In the genomic region with DNA sequence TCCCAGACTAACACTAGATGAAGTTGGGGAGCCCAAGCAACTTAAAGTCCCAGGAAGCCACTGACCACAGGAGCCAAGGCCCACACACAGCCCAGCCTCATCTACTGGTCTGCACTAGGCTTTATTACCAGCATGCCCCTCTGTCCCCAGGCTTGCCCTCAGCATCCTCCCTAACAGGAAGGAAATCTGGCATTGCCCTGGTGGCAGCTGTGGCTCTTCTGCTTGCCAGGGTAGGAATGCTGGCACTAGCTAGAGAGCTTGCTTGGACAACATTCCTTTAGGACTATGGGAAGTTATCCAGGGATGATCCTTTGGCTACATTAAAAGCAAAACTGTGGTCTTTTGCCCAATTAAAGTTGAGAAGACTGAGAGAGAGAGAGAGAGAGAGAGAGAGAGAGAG, we compare ENCODE assay signal across 37 mouse cellular contexts. TPM values are rescaled to one million over a fixed set of nuclear protein-coding genes. Genes with fewer than 3 reads are reported as not detected.
"Had no signal": no experiment of that assay in that cellular context is flagged by ENCODE, and none has a peak within 500 bp of the region (broad histone marks: within the 10 kb centered on the region; RNA-seq: fewer than 3 reads in every experiment).

No protein-coding gene starts in this region.

- H3K9me3 ChIP-seq: heart, embryonic 10.5 days; heart, embryonic 12.5 days; hindbrain, embryonic 10.5 days; hindbrain, embryonic 12.5 days; intestine, embryonic 15.5 days; limb, embryonic 10.5 days; limb, embryonic 12.5 days; liver, embryonic 13.5 days; liver, embryonic 15.5 days had no signal

- H3K4me1 ChIP-seq: hindbrain, embryonic 10.5 days; hindbrain, embryonic 12.5 days; intestine, embryonic 15.5 days; limb, embryonic 10.5 days; limb, embryonic 12.5 days; liver, embryonic 13.5 days; liver, embryonic 15.5 days had no signal

- H3K4me2 ChIP-seq: heart, embryonic 12.5 days; hindbrain, embryonic 12.5 days; hindbrain, embryonic 14.5 days; intestine, embryonic 15.5 days; limb, embryonic 12.5 days; liver, embryonic 11.5 days; liver, embryonic 13.5 days; liver, embryonic 15.5 days had no signal

- H3K4me3 ChIP-seq: gastrocnemius, adult 2 months; heart, embryonic 10.5 days; heart, embryonic 12.5 days; hindbrain, embryonic 10.5 days; hindbrain, embryonic 12.5 days; intestine, embryonic 15.5 days; layer of hippocampus, adult 2 months; left cerebral cortex, adult 2 months; limb, embryonic 10.5 days; limb, embryonic 12.5 days; liver, embryonic 13.5 days; liver, embryonic 15.5 days had no signal

- H3K36me3 ChIP-seq: heart, embryonic 10.5 days; heart, embryonic 12.5 days; hindbrain, embryonic 10.5 days; hindbrain, embryonic 12.5 days; intestine, embryonic 15.5 days; limb, embryonic 10.5 days; limb, embryonic 12.5 days; liver, embryonic 13.5 days; liver, embryonic 15.5 days had no signal

- ATAC-seq: hindbrain, embryonic 16.5 days; inflammation-experienced regulatory T-cells, adult 6 months; intestine, embryonic 15.5 days; intestine, postnatal 0 days had no signal

- H3K27ac ChIP-seq: gastrocnemius, adult 2 months; heart, embryonic 10.5 days; hindbrain, embryonic 10.5 days; hindbrain, embryonic 12.5 days; hindbrain, embryonic 14.5 days; intestine, embryonic 15.5 days; layer of hippocampus, adult 2 months; left cerebral cortex, adult 2 months; limb, embryonic 10.5 days; limb, embryonic 12.5 days; liver, embryonic 13.5 days; liver, embryonic 15.5 days had no signal

- H3K27me3 ChIP-seq: hindbrain, embryonic 12.5 days; intestine, embryonic 15.5 days; liver, embryonic 13.5 days; liver, embryonic 15.5 days had no signal

- H3K9ac ChIP-seq: heart, embryonic 12.5 days; hindbrain, embryonic 12.5 days; hindbrain, embryonic 14.5 days; intestine, embryonic 15.5 days; limb, embryonic 12.5 days; liver, embryonic 13.5 days; liver, embryonic 15.5 days had no signal

- DNase-seq: gastrocnemius, adult 2 months; gastrocnemius, postnatal 10 days; heart, adult 18-20 months; heart, postnatal 10 days; heart, postnatal 4 days; kidney, adult 18-20 months; kidney, adult 8-10 months; kidney, postnatal 10 days; kidney, postnatal 25 days; kidney, postnatal 4 days; liver; liver, embryonic 13.5 days had no signal

RNA-seq across cellular contexts. Expression of a gene that starts 23.7 kb away (rescaled TPM):
- total RNA-seq: gastrocnemius, adult 2 months; gastrocnemius, postnatal 10 days; gastrocnemius, postnatal 4 days; granulocyte monocyte progenitor cell, adult 5-6 weeks; heart, adult 18-20 months; heart, adult 8-10 months; heart, postnatal 10 days; heart, postnatal 25 days; layer of hippocampus, adult 2 months; layer of hippocampus, postnatal 10 days; layer of hippocampus, postnatal 25 days; left cerebral cortex, adult 2 months; left cerebral cortex, postnatal 10 days; left cerebral cortex, postnatal 25 days had no signal
- polyA plus RNA-seq: heart, embryonic 16.5 days; hindbrain, embryonic 10.5 days; hindbrain, embryonic 12.5 days; hindbrain, embryonic 14.5 days; hindbrain, embryonic 16.5 days; inflammation-experienced regulatory T-cells, adult 6 months; intestine, postnatal 0 days; limb, embryonic 12.5 days; limb, embryonic 14.5 days; liver, embryonic 11.5 days; liver, embryonic 13.5 days had no signal

RNA-seq across cellular contexts. Expression of a gene that starts 46.4 kb away (rescaled TPM):
- total RNA-seq: granulocyte monocyte progenitor cell, adult 5-6 weeks had no signal
- polyA plus RNA-seq: inflammation-experienced regulatory T-cells, adult 6 months had no signal
